Mouse (Mus musculus): Measurements from ENCODE around the gene Hoxa2. TPM values are rescaled to one million over a fixed set of nuclear protein-coding genes. Genes with fewer than 3 reads are reported as not detected.

Hoxa2 gene
- polyA plus RNA-seq, 1 experiment from 2014 or later, result 0.98 TPM

DNA sequence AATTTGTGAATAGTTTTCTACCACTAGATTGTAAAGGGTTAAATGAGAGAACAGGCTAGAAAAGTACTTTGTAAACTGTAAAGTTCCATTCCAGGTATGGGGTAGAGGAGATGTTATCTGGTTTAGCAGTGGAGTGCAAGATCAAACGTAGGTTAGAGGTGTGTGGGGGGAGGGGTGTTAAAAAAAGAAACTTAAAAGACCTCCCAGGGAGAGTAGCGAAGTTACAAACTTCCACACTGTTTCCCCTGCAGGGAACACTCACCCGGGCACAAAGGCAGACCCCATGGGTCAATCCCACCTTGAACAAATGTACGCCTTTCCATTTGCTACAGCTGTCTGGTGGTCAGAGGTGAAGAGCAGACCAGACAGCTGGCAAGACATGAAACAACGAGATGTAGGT, 48.7 kb downstream of the Hoxa2 start:
- Histone ChIP-seq H3K4me3 (no peak overlapping the region), H3K27me3 (replicated peaks) (peaks cover 84% of the 10 kb centered on the region), H3K9ac (no peak overlapping the region), H3K36me3 (no peaks in the 10 kb centered on the region), H3K27ac (ENCODE audit: poor library complexity, severe bottlenecking) (no peak overlapping the region), H3K4me2 (no peak overlapping the region), H3K4me1 (replicated peaks) (0 out of 2 replicates have a peak, but pooled peaks cover 14% of the 10 kb centered on the region), H3K9me3 (replicated peaks) (no peaks in the 10 kb centered on the region)
- 6% methylated on average over 5 of the region's 5 CpGs for WGBS
- no peak for ATAC-seq (ENCODE audit: insufficient number of reproducible peaks, low FRiP score)

Other genes with a start within 250 kb of the Hoxa2 start
- gene Skap2, start 152.3 kb downstream of the Hoxa2 start, polyA plus RNA-seq (2016; fragmentation: Nextera tagmentation; extraction: Ambion mirVana), result 12.2 and 13.9 TPM in 2 replicates
- 0.89 and 1.3 TPM in 2 replicates for gene Hoxa1, start 6.5 kb downstream of the Hoxa2 start, polyA plus RNA-seq (2016; fragmentation: Nextera tagmentation; extraction: Ambion mirVana)
- gene 5730596B20Rik, start 12.7 kb upstream of the Hoxa2 start, polyA plus RNA-seq (2016; fragmentation: Nextera tagmentation; extraction: Ambion mirVana), result 0.15 and 0.36 TPM in 2 replicates
- gene Hoxa4, start 26.9 kb upstream of the Hoxa2 start, polyA plus RNA-seq (2016; fragmentation: Nextera tagmentation; extraction: Ambion mirVana), result 0.38 and 0.39 TPM in 2 replicates
- gene Hoxa5, start 39.8 kb upstream of the Hoxa2 start, polyA plus RNA-seq (2016; fragmentation: Nextera tagmentation; extraction: Ambion mirVana), result 0.96 and 1.7 TPM in 2 replicates
- not detected in 2 replicates for gene Hoxa6, start 43.9 kb upstream of the Hoxa2 start, polyA plus RNA-seq (2016; fragmentation: Nextera tagmentation; extraction: Ambion mirVana)
- gene Hoxa3, start 48.5 kb upstream of the Hoxa2 start, polyA plus RNA-seq (2016; fragmentation: Nextera tagmentation; extraction: Ambion mirVana), result 0.72 and 0.80 TPM in 2 replicates
- gene Gm28308, start 48.5 kb upstream of the Hoxa2 start, polyA plus RNA-seq (2016; fragmentation: Nextera tagmentation; extraction: Ambion mirVana), result not detected in 2 replicates
- 0.44 TPM in 1 of 2 replicates, not detected in the other for gene Hoxa7, start 57.0 kb upstream of the Hoxa2 start, polyA plus RNA-seq (2016; fragmentation: Nextera tagmentation; extraction: Ambion mirVana)
- 0.48 and 0.54 TPM in 2 replicates for gene Hoxa9, start 66.3 kb upstream of the Hoxa2 start, polyA plus RNA-seq (2016; fragmentation: Nextera tagmentation; extraction: Ambion mirVana)
- gene Hoxa10, start 76.0 kb upstream of the Hoxa2 start, polyA plus RNA-seq (2016; fragmentation: Nextera tagmentation; extraction: Ambion mirVana), result 0.31 and 0.60 TPM in 2 replicates
- gene Hoxa11, start 81.0 kb upstream of the Hoxa2 start, polyA plus RNA-seq (2016; fragmentation: Nextera tagmentation; extraction: Ambion mirVana), result 0.09 TPM in 1 of 2 replicates, not detected in the other
- gene Hoxa13, start 96.0 kb upstream of the Hoxa2 start, polyA plus RNA-seq (2016; fragmentation: Nextera tagmentation; extraction: Ambion mirVana), result 0.10 TPM in 1 of 2 replicates, not detected in the other
- not detected in 2 replicates for gene Evx1, start 148.7 kb upstream of the Hoxa2 start, polyA plus RNA-seq (2016; fragmentation: Nextera tagmentation; extraction: Ambion mirVana)

Measured in heart, embryonic 12.5 days (tissue).